Mouse (Mus musculus): ENCODE results near the gene Khsrp.

DNA sequence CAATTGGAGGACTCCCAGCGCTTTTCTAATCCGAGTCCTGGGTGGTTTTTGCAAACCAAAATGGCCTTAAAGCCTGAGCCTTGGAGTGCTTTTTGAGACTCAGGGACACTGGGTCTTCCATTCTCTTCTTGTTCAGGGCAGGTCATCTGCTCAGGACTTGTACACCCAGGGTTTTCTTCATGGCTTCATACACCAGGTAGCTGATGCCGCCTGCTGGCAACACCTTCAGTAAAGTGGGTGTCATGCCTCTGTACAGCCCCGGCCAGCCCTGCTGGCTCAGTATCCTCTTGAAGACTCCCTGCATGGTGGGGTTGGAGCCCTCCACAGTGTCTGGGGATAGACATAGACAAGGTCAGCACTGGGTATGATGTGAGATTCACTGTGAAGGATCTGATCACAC lies 1.5 kb upstream of the Khsrp start:
- TF ChIP-seq EP300 (IDR thresholded peaks at IDR 0.05; ENCODE audit: insufficient read depth, low read depth, low read length), result no peak
- no peak for TF ChIP-seq CTCF (IDR thresholded peaks at IDR 0.05)
- TF ChIP-seq POLR2A (IDR thresholded peaks at IDR 0.05; ENCODE audit: insufficient read depth, low read depth, low read length), result no peak

All from heart, adult 2 months (tissue).